Mouse (Mus musculus) midbrain, embryonic 10.5 days (tissue): ENCODE results near the gene Slc5a11. TPM values are rescaled to one million over a fixed set of nuclear protein-coding genes. Genes with fewer than 3 reads are reported as not detected.

Experiments
- DNase-seq: peaks from one replicate; pipeline ENCODE4 v3.0.0-alpha.2; 2017; ENCODE audit warnings: low spot score
- H3K27ac ChIP-seq: fragments of 300-500 bp; sonication (generic); replicated peaks from 2 replicates; pipeline ENCODE4 v1.5.1; 2016; ENCODE audit warnings: mild to moderate bottlenecking
- H3K27me3 ChIP-seq: fragments of 300-500 bp; sonication (generic); 2 replicates; pipeline ENCODE4 v1.6.1; 2016; ENCODE audit warnings: low read depth, mild to moderate bottlenecking; ENCODE audit not compliant: poor library complexity, severe bottlenecking
- H3K36me3 ChIP-seq: fragments of 300-500 bp; sonication (generic); 2 replicates; pipeline ENCODE4 v1.6.1; 2016; ENCODE audit warnings: mild to moderate bottlenecking, moderate library complexity
- H3K4me1 ChIP-seq: fragments of 300-500 bp; sonication (generic); 2 replicates; pipeline ENCODE4 v1.6.1; 2016
- H3K4me3 ChIP-seq: fragments of 300-500 bp; sonication (generic); 2 replicates; pipeline ENCODE4 v1.5.1; 2016; ENCODE audit warnings: mild to moderate bottlenecking, moderate library complexity
- H3K9me3 ChIP-seq: fragments of 300-500 bp; sonication (generic); replicated peaks from 2 replicates; pipeline ENCODE4 v1.6.1; 2016; ENCODE audit warnings: mild to moderate bottlenecking
- WGBS: fragments of 180-500 bp; shearing (Covaris S2); methylation state at CpG from one replicate; pipeline ENCODE4 v1.1.7; 2016; 5-methylcytosine and 5-hydroxymethylcytosine counted together
- polyA plus RNA-seq: library from polyadenylated mRNA; unstranded; fragments of >200 nt; fragmentation: Nextera tagmentation; extraction: Ambion mirVana; gene quantifications from 2 replicates; pipeline ENCODE4 v1.2.1, GENCODE M21; 2016

Gene Slc5a11
- polyA plus RNA-seq, 1 experiment from 2014 or later: 0.27 TPM

DNA sequence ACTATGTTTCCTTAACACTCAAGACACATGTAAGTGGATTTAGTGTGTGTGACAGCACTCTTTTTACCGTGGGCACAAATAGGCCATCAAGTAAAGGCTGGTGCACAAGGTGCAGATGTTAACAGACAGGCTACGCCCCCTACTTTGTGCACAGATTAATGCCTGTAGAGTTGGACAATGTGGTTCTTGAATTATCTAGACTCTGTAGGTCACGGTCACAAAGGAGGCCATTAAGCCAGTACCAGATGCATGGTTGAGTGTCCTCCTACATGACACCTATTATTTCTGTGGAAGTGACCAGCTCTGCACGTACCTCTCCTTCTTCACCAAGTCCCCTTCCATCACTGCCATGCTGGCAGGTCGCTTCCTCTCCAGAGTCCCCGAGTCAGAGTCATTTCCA lies 81.5 kb downstream of the Slc5a11 start:
- DNase-seq: no peak
- H3K27me3 ChIP-seq: no peaks in the 10 kb centered on the region
- H3K9me3 ChIP-seq: no peaks in the 10 kb centered on the region
- no peak overlapping the region for H3K27ac ChIP-seq
- peaks cover 97% of the 10 kb centered on the region for H3K36me3 ChIP-seq
- 82% methylated on average over 6 of the region's 6 CpGs for WGBS
- no peaks in the 10 kb centered on the region for H3K4me1 ChIP-seq
- no peak overlapping the region for H3K4me3 ChIP-seq

DNA sequence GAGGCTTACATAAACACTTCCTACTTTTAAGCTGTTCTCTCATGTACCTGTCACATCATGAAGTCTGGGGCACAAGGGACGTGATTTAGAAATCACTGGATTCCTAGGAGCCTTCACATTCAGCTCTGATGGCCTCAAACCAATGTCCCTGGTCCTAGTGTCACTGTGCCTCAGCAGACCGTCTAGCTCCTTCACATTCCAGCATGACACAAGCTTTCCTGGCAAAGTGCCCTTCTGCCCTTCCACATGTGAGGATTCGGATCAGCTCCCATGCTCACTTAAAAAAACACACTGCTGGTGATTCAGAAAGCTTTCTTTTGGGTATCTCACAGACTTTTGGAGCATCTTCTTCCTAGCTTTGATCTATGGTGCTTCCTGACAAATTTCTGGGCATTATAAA lies 83.6 kb downstream of the Slc5a11 start:
- Histone ChIP-seq H3K4me1 (no peaks in the 10 kb centered on the region), H3K4me3 (no peak overlapping the region), H3K27ac (no peak overlapping the region), H3K27me3 (no peaks in the 10 kb centered on the region), H3K9me3 (no peaks in the 10 kb centered on the region), H3K36me3 (peaks cover 91% of the 10 kb centered on the region)
- WGBS: 88% methylated on average over 3 of the region's 3 CpGs
- DNase-seq: no peak

DNA sequence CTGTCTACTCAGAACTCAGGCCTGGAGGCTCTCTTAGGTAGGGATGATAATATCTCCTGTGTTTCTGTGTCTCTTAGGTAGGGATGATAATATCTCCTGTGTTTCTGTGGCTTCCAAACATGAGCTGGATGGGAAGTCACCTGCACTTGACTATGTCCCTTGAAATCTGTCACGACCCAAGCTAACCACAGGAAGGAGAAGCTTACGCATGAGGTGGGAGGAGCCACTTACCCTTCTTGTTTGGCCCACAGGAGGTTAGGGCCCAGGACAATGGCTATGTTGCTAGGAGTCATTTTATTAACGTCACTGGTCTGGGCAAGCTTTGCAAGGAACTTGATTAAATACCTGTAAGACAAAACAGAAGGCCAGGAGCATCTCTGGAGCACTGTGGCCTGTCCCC lies 85.7 kb downstream of the Slc5a11 start:
- Histone ChIP-seq H3K4me3 (no peak overlapping the region), H3K36me3 (peaks cover 91% of the 10 kb centered on the region)
- WGBS: 79% methylated on average over 3 of the region's 3 CpGs

GRCm38 (mm10) chr7:123305397-123305796 lies 90.8 kb downstream of the Slc5a11 start:
- peaks cover 92% of the 10 kb centered on the region for H3K36me3 ChIP-seq
- no peak for DNase-seq
- no peaks in the 10 kb centered on the region for H3K27me3 ChIP-seq
- no peak overlapping the region for H3K4me3 ChIP-seq
- H3K27ac ChIP-seq: no peak overlapping the region
- 84% methylated on average over 2 of the region's 2 CpGs for WGBS
- H3K9me3 ChIP-seq: no peaks in the 10 kb centered on the region
- H3K4me1 ChIP-seq: no peaks in the 10 kb centered on the region

More for the DNA sequence above, 85.7 kb downstream of the Slc5a11 start:
- H3K9me3 ChIP-seq: no peaks in the 10 kb centered on the region
- H3K4me1 ChIP-seq: no peaks in the 10 kb centered on the region
- H3K27me3 ChIP-seq: no peaks in the 10 kb centered on the region
- no peak for DNase-seq
- H3K27ac ChIP-seq: no peak overlapping the region

GRCm38 (mm10) chr7:123307236-123307635 lies 92.7 kb downstream of the Slc5a11 start:
- H3K27me3 ChIP-seq: no peaks in the 10 kb centered on the region
- no peak overlapping the region for H3K27ac ChIP-seq
- peaks cover 98% of the 10 kb centered on the region for H3K36me3 ChIP-seq
- 94% methylated on average over 8 of the region's 8 CpGs for WGBS
- H3K9me3 ChIP-seq: no peaks in the 10 kb centered on the region
- no peak for DNase-seq
- no peaks in the 10 kb centered on the region for H3K4me1 ChIP-seq
- no peak overlapping the region for H3K4me3 ChIP-seq

GRCm38 (mm10) chr7:123307887-123308558 lies 93.4 kb downstream of the Slc5a11 start:
- no peak for DNase-seq
- Histone ChIP-seq H3K36me3 (peaks cover 99% of the 10 kb centered on the region), H3K27me3 (no peaks in the 10 kb centered on the region), H3K4me1 (no peaks in the 10 kb centered on the region), H3K27ac (no peak overlapping the region), H3K9me3 (no peaks in the 10 kb centered on the region), H3K4me3 (no peak overlapping the region)
- WGBS: 97% methylated on average over 4 of the region's 4 CpGs

- no peaks in the 10 kb centered on the region for H3K27me3 ChIP-seq
- WGBS: 72% methylated on average over 5 of the region's 5 CpGs
- no peak overlapping the region for H3K4me3 ChIP-seq
- H3K27ac ChIP-seq: no peak overlapping the region
- no peak for DNase-seq
- H3K4me1 ChIP-seq: no peaks in the 10 kb centered on the region
- H3K9me3 ChIP-seq: no peaks in the 10 kb centered on the region
- peaks cover 98% of the 10 kb centered on the region for H3K36me3 ChIP-seq
Measured at GRCm38 (mm10) chr7:123311836-123312235, 97.3 kb downstream of the Slc5a11 start.

DNA sequence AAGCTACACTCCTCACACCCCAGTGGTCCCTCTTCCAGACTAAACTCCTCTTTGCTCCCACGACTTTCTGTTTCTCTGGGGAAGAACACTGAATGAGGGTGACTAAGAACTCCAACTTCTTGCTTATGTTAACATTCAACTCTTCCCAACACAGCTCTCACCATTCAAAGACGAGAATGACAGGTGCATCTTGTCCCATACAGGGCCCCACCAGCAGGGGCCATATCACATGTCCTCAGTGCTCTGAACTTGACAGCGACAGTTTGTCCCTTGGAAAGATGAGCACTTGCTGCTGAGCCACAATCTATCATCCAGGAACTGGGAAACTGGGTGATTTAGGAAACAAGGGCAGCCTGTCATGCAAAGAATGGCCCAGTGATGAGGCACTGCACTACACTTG lies 98.2 kb downstream of the Slc5a11 start:
- 85% methylated on average over 3 of the region's 3 CpGs for WGBS

GRCm38 (mm10) chr7:123322452-123323121 lies 108.0 kb downstream of the Slc5a11 start:
- Histone ChIP-seq H3K27me3 (no peaks in the 10 kb centered on the region), H3K4me3 (no peak overlapping the region), H3K4me1 (0 out of 2 replicates have a peak, but pooled peaks cover 3% of the 10 kb centered on the region), H3K27ac (no peak overlapping the region), H3K9me3 (no peaks in the 10 kb centered on the region), H3K36me3 (peaks cover 97% of the 10 kb centered on the region)
- no peak for DNase-seq
- WGBS: 90% methylated on average over 13 of the region's 13 CpGs

More for the DNA sequence above, 98.2 kb downstream of the Slc5a11 start:
- Histone ChIP-seq H3K4me1 (no peaks in the 10 kb centered on the region), H3K36me3 (peaks cover 98% of the 10 kb centered on the region), H3K27ac (no peak overlapping the region), H3K27me3 (no peaks in the 10 kb centered on the region), H3K4me3 (no peak overlapping the region), H3K9me3 (no peaks in the 10 kb centered on the region)
- DNase-seq: no peak

Other genes with a start within 250 kb of the Slc5a11 start
- gene Rbbp6, start 249.1 kb upstream of the Slc5a11 start, polyA plus RNA-seq: 24.9 and 25.6 TPM in 2 replicates
- gene Tnrc6a, start 90.9 kb upstream of the Slc5a11 start, polyA plus RNA-seq: 57.2 and 58.2 TPM in 2 replicates
- 59.3 and 61.0 TPM in 2 replicates for gene Lcmt1, start 155.0 kb downstream of the Slc5a11 start, polyA plus RNA-seq
- gene Arhgap17, start 155.1 kb downstream of the Slc5a11 start, polyA plus RNA-seq: 25.9 and 30.3 TPM in 2 replicates
- gene Aqp8, start 247.5 kb downstream of the Slc5a11 start, polyA plus RNA-seq: 0.41 and 1.1 TPM in 2 replicates